Mouse (Mus musculus): ENCODE results near the gene Cnbd2.

Cnbd2 gene

GRCm38 (mm10) chr2:156312297-156312897 is at the start of gene Cnbd2, which contains the start of gene Scand1:
Gene Cnbd2 (plus strand): TSS chr2:156312299.
Gene Scand1 (minus strand): TSS chr2:156312704.
- DNase-seq (ENCODE audit: low spot score in 2 of 2), result peak; percentile 51 to 78

- DNase-seq (ENCODE audit: low spot score in 2 of 2), result no peak
These were observed 48.8 kb upstream of the Cnbd2 start for GRCm38 (mm10) chr2:156263204-156263893.

- DNase-seq (ENCODE audit: low spot score in 2 of 2), result no peak
These were observed 44.5 kb upstream of the Cnbd2 start for GRCm38 (mm10) chr2:156267636-156268035.

GRCm38 (mm10) chr2:156272553-156272952 is 39.5 kb upstream of the Cnbd2 start:
- no peak for DNase-seq (ENCODE audit: low spot score in 2 of 2)

GRCm38 (mm10) chr2:156278226-156279017 is 33.7 kb upstream of the Cnbd2 start:
- DNase-seq (ENCODE audit: low spot score in 2 of 2), result peak; percentile 65 to 75

GRCm38 (mm10) chr2:156281227-156281626 is 30.9 kb upstream of the Cnbd2 start:
- DNase-seq (ENCODE audit: low spot score in 2 of 2), result no peak

- DNase-seq (ENCODE audit: low spot score in 2 of 2), result no peak
These were observed 26.9 kb upstream of the Cnbd2 start for GRCm38 (mm10) chr2:156285161-156285560.

- DNase-seq (ENCODE audit: low spot score in 2 of 2), result no peak
These were observed 25.4 kb upstream of the Cnbd2 start for GRCm38 (mm10) chr2:156286733-156287132.

GRCm38 (mm10) chr2:156288222-156288621 is 23.9 kb upstream of the Cnbd2 start:
- DNase-seq (ENCODE audit: low spot score in 2 of 2), result no peak

GRCm38 (mm10) chr2:156289552-156290160 is 22.4 kb upstream of the Cnbd2 start:
- DNase-seq (ENCODE audit: low spot score in 2 of 2), result no peak

- no peak for DNase-seq (ENCODE audit: low spot score in 2 of 2)
These were observed 20.1 kb upstream of the Cnbd2 start for GRCm38 (mm10) chr2:156291998-156292397.

- DNase-seq (ENCODE audit: low spot score in 2 of 2), result no peak
These were observed 16.5 kb upstream of the Cnbd2 start for GRCm38 (mm10) chr2:156295601-156296063.

- DNase-seq (ENCODE audit: low spot score in 2 of 2), result no peak
These were observed 15.9 kb upstream of the Cnbd2 start for GRCm38 (mm10) chr2:156296190-156296589.

GRCm38 (mm10) chr2:156297653-156298052 is 14.4 kb upstream of the Cnbd2 start:
- DNase-seq (ENCODE audit: low spot score in 2 of 2), result no peak

- DNase-seq (ENCODE audit: low spot score in 2 of 2), result no peak
These were observed 13.6 kb upstream of the Cnbd2 start for GRCm38 (mm10) chr2:156298458-156298857.

- no peak for DNase-seq (ENCODE audit: low spot score in 2 of 2)
These were observed 10.0 kb upstream of the Cnbd2 start for GRCm38 (mm10) chr2:156302063-156302462.

GRCm38 (mm10) chr2:156304351-156304750 is 7.7 kb upstream of the Cnbd2 start:
- DNase-seq (ENCODE audit: low spot score in 2 of 2), result no peak

- DNase-seq (ENCODE audit: low spot score in 2 of 2), result peak in 1 of 2 experiments; percentile 10
These were observed 6.3 kb upstream of the Cnbd2 start for GRCm38 (mm10) chr2:156305818-156306217.

GRCm38 (mm10) chr2:156307261-156307660 is 4.8 kb upstream of the Cnbd2 start:
- no peak for DNase-seq (ENCODE audit: low spot score in 2 of 2)

- DNase-seq (ENCODE audit: low spot score in 2 of 2), result no peak
These were observed 2.2 kb upstream of the Cnbd2 start for GRCm38 (mm10) chr2:156309948-156310347.

GRCm38 (mm10) chr2:156310455-156310854 is 1.6 kb upstream of the Cnbd2 start:
- DNase-seq (ENCODE audit: low spot score in 2 of 2), result no peak

GRCm38 (mm10) chr2:156310945-156311344 is 1.2 kb upstream of the Cnbd2 start:
- DNase-seq (ENCODE audit: low spot score in 2 of 2), result no peak
